Mouse (Mus musculus): ENCODE measurements at regions not wholly inside any gene's neighbourhood (a gene's known extent, or its start where the extent isn't known, plus 50 kb on each side); places are given as distances from the start of the nearest gene placed in this dataset.
"Not testable (repeated sequence)": the region's sequence is repeated elsewhere in the genome, so short reads cannot be mapped to it uniquely, and the experiment has no call there.

GRCm38 (mm10) chr17:16571403-16571802, 492.5 kb upstream of the Zfp960 start:
- no peak for DNase-seq (ENCODE audit: low spot score)

- DNase-seq (ENCODE audit: low spot score): no peak
These were observed 475.1 kb upstream of the Zfp960 start for GRCm38 (mm10) chr17:16588791-16589190.

- no peak for DNase-seq (ENCODE audit: low spot score)
These were observed 464.2 kb upstream of the Zfp960 start for GRCm38 (mm10) chr17:16599671-16600070.

- DNase-seq (ENCODE audit: low spot score): no peak
These were observed 451.4 kb upstream of the Zfp960 start for GRCm38 (mm10) chr17:16612405-16612979.

GRCm38 (mm10) chr17:16621931-16622556, 441.9 kb upstream of the Zfp960 start:
- DNase-seq (ENCODE audit: low spot score): no peak

- DNase-seq (ENCODE audit: low spot score): no peak
These were observed 434.1 kb upstream of the Zfp960 start for GRCm38 (mm10) chr17:16629854-16630253.

- no peak for DNase-seq (ENCODE audit: low spot score)
These were observed 430.5 kb upstream of the Zfp960 start for GRCm38 (mm10) chr17:16633426-16633825.

GRCm38 (mm10) chr17:16637463-16637862, 426.4 kb upstream of the Zfp960 start:
- DNase-seq (ENCODE audit: low spot score): no peak

- no peak for DNase-seq (ENCODE audit: low spot score)
These were observed 416.0 kb upstream of the Zfp960 start for GRCm38 (mm10) chr17:16647942-16648341.

GRCm38 (mm10) chr17:16665253-16665652, 398.7 kb upstream of the Zfp960 start:
- DNase-seq (ENCODE audit: low spot score): no peak

GRCm38 (mm10) chr17:16667606-16668005, 396.3 kb upstream of the Zfp960 start:
- no peak for DNase-seq (ENCODE audit: low spot score)

GRCm38 (mm10) chr17:16704199-16704598, 359.7 kb upstream of the Zfp960 start:
- no peak for DNase-seq (ENCODE audit: low spot score)

- no peak for DNase-seq (ENCODE audit: low spot score)
These were observed 358.0 kb upstream of the Zfp960 start for GRCm38 (mm10) chr17:16705890-16706289.

- no peak for DNase-seq (ENCODE audit: low spot score)
These were observed 337.0 kb upstream of the Zfp960 start for GRCm38 (mm10) chr17:16726904-16727303.

GRCm38 (mm10) chr17:16753090-16753489, 310.8 kb upstream of the Zfp960 start:
- no peak for DNase-seq (ENCODE audit: low spot score)

- not testable (repeated sequence) for DNase-seq (ENCODE audit: low spot score)
These were observed 293.3 kb upstream of the Zfp960 start for GRCm38 (mm10) chr17:16770587-16770986.

- no peak for DNase-seq (ENCODE audit: low spot score)
These were observed 265.6 kb upstream of the Zfp960 start for GRCm38 (mm10) chr17:16798316-16798715.

GRCm38 (mm10) chr17:16804986-16805385, 258.9 kb upstream of the Zfp960 start:
- DNase-seq (ENCODE audit: low spot score): no peak

GRCm38 (mm10) chr17:16818421-16818820, 245.5 kb upstream of the Zfp960 start:
- no peak for DNase-seq (ENCODE audit: low spot score)

GRCm38 (mm10) chr17:16821716-16822115, 242.2 kb upstream of the Zfp960 start:
- DNase-seq (ENCODE audit: low spot score): no peak

GRCm38 (mm10) chr17:16839152-16839551, 224.8 kb upstream of the Zfp960 start:
- DNase-seq (ENCODE audit: low spot score): no peak

GRCm38 (mm10) chr17:16860771-16861170, 203.1 kb upstream of the Zfp960 start:
- no peak for DNase-seq (ENCODE audit: low spot score)

GRCm38 (mm10) chr17:16900791-16901190, 163.1 kb upstream of the Zfp960 start:
- DNase-seq (ENCODE audit: low spot score): peak; percentile 60

- no peak for DNase-seq (ENCODE audit: low spot score)
These were observed 145.7 kb upstream of the Zfp960 start for GRCm38 (mm10) chr17:16918191-16918590.

Data from testis, postnatal 10 days (tissue).